Mouse (Mus musculus) layer of hippocampus, adult 11-12 months (tissue): ENCODE data around the gene Capn11.

Experiments used
- DNase-seq: peaks from one replicate; pipeline ENCODE4 v3.0.0; 2022; ENCODE audit warnings: low spot score

The Capn11 gene

DNA sequence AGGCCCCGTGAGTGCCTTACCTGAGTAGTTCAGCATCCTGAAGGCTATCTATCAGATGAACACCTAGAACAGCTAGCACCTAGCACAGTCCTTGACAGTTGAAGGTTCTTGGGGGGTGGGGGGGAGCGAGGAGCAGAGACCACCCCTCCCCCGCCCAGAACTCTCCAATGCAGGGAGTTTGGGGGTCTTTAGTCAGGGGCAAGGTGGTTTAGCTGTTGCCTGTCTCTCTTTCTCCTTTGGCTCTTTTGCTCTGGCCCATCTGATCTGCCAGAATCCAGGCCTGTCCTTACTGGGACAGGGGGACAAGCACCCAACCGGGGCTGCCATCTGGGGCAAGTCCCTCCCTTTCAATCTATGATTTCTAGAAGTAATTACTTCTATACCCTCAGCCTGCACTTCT, at the start of gene Capn11:
Gene Capn11, minus strand, starts transcription at position 101 of the 400 bp plus-strand sequence.
- DNase-seq = no peak

DNA sequence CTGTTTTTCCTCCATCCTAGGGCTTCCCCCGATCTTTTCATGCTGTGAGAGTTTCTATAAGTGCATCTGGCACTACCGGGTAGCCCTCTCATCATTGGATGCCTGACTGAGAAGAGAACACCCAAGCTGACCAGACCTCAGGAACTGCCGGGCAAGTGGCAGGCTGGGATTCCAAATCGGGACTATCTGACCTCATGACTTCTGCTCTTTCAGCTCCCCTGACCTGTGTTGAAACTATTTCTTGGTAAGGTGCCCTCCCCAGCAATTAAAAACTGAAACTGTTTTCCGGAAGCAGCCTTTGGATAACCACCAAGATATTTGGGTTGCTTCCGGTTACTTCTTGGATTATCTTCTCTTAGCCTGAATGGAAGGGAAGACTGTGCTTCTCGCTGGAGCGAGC, 49.1 kb upstream of the Capn11 start:
- DNase-seq = no peak

DNA sequence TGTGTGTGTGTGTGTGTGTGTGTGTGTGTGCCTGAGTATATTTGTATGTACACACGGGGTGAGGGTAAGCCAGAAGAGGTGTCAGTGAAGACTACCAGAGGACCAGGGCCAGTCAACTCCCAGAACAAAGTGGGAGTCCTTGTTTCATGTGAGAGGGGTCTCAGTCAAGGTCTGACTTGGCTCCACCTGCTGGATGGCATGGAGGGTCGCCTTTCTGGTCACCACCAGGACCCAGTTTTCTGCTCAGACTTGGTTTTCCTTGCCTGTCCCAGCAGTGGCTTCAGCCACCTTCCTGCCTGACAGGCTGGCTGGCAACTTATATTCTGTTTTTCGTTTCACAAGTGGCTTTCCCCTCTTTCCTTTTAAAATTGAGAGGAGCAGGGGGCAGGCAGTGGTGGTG, 48.3 kb upstream of the Capn11 start:
- no peak for DNase-seq

DNA sequence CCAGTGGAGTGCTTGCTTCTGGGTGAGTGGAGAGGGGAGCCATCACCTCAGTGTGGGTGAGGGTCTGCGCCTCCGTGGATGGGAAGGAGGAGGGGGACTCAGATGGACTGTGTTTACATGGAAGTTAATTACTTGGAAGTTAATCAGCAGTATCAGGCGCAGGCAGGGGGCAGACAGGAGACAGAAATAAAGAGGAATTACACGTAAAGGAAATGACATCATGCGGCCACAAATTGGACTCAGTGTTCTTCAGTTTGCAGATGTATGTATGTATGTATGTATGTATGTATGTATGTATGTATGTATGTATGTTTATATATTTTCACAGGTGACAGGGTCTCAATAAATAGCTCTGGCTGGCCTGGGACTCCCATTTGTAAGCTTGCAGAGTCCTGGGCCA, 47.7 kb upstream of the Capn11 start:
- DNase-seq = no peak

GRCm38 (mm10) chr17:45703187-45703586, 44.1 kb upstream of the Capn11 start:
- no peak for DNase-seq

DNA sequence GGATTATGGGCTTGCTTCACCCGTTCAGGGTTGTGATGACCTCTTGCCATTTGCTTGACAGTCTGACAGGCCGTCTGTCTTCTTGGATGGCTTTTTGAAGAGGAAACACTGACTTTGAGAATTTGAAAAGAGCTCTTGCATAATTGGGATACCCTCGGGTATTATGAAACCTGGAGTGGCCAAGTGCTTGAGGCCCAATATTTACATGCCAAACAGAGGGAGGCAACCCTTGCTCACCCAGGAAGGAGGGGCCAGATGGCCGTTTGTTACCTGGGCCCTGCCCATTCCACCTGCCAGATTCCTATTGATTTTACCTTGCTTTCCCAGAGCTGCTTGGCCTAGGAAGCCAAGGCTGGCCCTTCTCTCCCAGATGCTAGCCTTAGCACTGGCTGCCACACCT, 43.1 kb upstream of the Capn11 start:
- no peak for DNase-seq

DNA sequence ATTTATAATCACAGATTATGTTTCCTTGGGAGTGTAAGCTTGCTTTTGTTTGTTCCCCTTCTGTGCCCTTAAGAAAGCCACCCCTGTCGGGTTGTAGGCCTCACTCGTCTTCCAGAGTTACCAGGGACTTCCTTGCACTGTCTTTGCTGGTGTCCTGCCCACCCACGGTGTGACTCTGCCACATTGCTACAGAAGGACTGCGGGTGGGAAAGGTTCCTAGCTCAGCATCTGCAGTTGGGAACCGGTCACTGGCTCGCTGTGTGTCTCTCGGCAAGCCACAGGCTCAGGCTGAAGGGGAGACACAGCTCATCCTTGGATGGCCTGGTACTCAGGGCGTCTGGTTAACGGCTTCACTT, 42.1 kb upstream of the Capn11 start:
- DNase-seq = no peak

DNA sequence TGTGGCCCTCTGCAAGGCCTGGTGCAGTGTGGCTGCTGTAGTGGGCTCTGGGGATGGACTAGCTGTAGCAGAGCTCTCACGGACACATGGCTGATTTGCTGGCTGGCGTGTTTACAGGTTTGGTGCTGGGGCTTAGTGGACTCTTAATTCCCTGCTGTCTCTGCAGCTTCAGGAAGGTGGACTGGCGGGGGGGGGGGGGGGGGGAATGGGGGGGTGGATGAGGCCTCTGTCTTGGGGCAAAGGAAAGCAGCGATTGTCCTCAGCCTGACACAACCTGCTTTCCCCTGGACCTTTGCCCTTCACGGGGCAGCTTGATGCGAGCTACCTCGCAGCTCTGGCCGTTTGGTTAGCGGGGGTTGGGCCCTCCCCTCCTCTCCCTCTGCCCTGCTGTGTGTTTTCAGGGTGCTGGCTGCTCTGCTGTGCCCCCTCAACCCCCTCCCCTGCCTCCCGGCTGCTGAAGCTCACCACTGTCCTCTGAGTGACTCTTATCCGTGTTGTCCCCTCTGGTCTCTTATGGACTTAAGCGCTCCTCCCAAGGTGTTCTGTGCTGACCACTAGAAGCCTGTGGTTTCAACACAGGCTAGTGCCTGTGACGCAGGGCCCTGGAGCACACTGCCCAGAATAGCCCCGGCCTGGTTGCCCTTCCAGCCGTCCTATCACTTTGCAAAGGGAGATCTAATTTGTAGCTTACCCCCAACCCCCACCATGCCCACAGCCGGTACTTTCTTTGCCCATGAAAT, 41.5 kb upstream of the Capn11 start:
- DNase-seq = no peak

DNA sequence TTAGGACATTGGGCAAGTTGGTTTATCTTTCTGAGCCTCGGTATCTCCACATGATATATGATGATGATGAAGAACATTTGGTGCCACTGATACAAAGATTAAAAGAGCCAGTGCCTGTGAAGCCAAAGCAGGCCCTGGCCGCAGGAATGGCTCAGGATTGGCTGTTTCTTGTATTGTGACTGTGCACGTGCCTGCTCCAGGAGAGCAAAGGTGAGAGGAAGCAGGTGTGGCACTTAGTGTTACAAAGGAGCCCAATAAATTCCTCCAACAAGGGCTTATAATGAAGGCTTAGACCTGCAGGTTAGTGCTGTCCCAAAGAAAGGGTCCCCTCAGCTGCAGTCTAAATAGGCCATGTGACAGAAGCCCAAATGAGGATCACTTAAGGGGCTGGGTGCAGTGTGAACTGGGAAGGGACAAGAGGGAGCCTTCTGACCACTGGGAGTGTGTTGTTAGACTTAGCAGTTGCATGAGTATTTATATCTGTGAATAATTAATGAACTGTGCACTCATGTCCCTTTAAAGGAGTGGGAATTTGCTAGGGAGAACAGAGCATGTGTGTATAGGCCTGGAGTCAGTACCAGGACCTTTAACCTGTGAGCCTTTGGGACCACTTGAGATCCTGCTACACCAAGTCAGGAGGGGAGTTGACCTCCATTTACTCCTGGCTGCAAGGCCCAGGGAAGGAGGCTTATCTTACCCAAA, 40.1 kb upstream of the Capn11 start:
- no peak for DNase-seq

DNA sequence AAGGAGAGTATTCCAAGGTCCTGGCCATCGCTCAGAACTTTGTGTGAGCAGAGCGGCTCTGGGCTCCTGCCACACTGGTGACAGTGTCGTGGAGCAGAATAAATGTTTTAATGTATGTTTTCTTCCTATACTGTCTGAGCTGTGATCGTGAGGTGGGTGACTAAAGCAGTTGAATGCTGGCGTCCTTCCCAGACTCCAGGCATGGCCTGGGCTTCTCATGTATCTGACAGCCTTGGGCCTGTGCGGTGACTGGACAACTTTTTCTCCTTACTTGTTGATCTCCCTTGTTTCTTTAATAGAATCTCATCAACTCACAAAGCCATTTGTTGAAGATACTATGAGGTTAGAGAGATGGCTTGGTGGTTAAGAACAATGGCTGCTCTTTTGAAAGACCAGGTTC, 39.2 kb upstream of the Capn11 start:
- no peak for DNase-seq

DNA sequence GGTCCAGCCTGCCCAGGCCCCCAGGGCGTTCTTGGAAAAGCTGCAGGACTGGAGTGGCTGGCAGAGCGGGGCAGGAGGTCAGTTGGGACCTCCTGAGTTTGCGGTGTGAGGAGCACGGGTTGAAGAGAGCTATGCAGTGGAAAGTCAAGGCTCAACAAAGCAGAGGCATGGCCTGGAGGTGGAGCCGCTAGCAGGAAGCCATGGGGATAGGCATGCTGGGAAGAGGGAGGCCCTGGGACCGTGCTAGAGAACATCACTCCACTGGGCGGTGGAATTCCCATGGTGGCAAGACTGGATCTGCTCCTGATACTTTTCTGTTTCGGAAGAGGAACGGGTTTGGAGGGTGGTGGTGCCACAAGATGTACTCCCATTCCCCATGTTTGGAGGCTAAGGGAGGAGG, 37.9 kb upstream of the Capn11 start:
- no peak for DNase-seq

GRCm38 (mm10) chr17:45695227-45696120, 36.3 kb upstream of the Capn11 start:
- DNase-seq = no peak

- no peak for DNase-seq
Observed at GRCm38 (mm10) chr17:45693812-45694565, 34.9 kb upstream of the Capn11 start.

DNA sequence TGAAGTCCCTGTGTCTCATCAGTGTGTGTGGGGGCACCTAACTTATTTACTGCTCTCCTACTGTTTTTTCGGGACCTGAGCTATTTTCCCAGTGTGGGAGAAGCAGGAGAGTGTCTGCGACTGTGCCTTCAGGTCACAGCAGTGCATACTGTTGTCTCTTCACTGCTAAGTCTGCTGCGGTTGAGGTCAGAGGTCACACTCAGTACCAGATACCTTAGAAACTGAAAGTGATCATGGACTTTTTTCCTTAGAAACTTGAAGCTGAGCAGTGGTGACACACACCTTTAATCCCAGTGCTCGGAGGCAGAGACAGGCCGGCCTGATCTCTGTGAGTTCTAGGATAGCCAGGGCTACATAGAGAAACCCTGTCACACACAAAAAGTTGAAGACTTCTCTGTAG, 33.0 kb upstream of the Capn11 start:
- no peak for DNase-seq

GRCm38 (mm10) chr17:45690044-45690443, 30.9 kb upstream of the Capn11 start:
- DNase-seq = no peak

DNA sequence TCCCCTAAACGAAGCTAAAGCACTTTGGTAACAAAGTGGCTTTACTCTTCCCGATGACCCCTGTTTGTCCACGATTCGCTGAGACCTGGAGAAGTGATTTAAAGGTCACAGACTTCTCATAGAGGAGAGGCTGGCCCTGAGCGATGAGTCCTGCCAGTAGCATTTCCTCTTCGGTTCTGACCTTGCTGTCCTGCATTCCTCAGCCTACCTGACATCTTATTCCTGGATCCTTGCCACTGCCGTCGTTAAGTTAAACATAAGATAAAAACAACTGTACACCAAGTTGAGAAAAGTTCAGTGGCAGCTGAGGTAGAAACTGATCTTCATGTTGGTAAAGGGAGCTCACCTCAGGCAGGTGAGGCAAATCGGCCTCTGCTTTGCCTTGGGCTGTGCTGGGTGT, 30.0 kb upstream of the Capn11 start:
- no peak for DNase-seq

- DNase-seq = no peak
Observed at GRCm38 (mm10) chr17:45686716-45687115, 27.6 kb upstream of the Capn11 start, which contains the start of gene Tmem63b. Gene Tmem63b (minus strand): TSS chr17:45686905.

DNA sequence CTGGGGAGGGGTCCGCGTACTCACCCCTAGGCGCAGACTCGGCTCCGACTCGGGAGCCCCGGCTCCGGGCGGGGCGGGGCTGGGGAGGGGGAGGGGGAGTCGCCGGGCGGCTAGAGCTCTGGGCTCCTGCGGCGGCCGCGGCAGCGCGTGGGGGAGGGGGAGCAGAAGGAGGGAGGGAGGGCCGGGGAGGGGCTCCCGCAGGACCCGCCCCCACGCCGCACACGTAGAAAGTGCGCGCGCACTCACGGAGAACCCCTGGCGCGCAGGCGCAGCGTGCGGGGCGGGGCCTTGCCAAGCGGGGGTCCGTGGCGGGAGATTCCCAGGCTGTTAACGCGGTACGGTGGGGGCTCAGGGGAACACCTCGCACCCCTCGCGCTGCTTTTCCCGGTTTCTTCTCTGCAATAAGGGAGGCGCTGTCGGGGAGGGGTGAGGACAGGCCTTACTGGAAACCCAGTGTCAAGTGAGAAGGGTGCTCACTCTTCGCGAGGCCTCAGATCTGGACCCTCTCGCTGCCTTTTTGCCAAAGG, 27.0 kb upstream of the Capn11 start, which contains the start of gene Mrpl14:
Gene Mrpl14, plus strand, starts transcription at position 230 of the 527 bp plus-strand sequence.
- DNase-seq = peak; percentile 91

- DNase-seq = no peak
Observed at GRCm38 (mm10) chr17:45685171-45686092, 26.3 kb upstream of the Capn11 start.

DNA sequence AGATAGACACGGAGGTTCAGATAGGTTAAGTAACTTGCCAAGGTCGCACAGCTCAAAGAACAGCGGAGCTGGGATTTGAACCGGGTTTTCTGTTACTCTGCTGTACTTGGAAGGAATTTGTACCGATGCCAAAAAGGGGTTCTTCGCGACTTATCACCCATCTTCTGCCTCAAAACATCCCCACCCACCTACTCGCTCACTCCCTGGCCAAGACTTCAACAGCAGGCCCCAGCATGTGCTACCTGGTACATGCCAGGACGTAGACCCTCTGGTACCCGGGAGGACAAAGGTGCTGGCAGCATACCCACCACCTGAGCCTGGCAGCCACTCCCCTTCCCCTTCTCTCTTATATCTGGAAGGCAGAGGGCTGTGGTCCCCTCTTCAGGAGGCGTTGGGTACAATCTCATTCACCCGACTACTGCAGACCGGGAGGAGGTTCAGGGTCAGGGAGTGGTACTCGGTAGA, 25.6 kb upstream of the Capn11 start:
- no peak for DNase-seq
